Mouse (Mus musculus) testis, adult 2 months (tissue): ENCODE data around the gene Coasy.

Source experiments
- CTCF ChIP-seq: fragments of 200-500 bp; IDR thresholded peaks from 2 replicates; pipeline ENCODE4 v1.5.1; 2012; ENCODE audit warnings: low read depth, mild to moderate bottlenecking, inconsistent platforms, low read length, moderate library complexity; ENCODE audit not compliant: control insufficient read depth, insufficient read depth, insufficient replicate concordance
- POLR2A ChIP-seq: fragments of 200-500 bp; IDR thresholded peaks from 2 replicates; pipeline ENCODE4 v1.6.1; 2012; ENCODE audit warnings: low read depth, mild to moderate bottlenecking, inconsistent platforms, low read length, moderate library complexity; ENCODE audit not compliant: control insufficient read depth

- no peak for TF ChIP-seq CTCF
- TF ChIP-seq POLR2A, result no peak
These were observed 22.9 kb upstream of the Coasy start for GRCm38 (mm10) chr11:101059473-101059872.
